Comparison of ENCODE assay signal across 9 mouse cellular contexts in the genomic region with DNA sequence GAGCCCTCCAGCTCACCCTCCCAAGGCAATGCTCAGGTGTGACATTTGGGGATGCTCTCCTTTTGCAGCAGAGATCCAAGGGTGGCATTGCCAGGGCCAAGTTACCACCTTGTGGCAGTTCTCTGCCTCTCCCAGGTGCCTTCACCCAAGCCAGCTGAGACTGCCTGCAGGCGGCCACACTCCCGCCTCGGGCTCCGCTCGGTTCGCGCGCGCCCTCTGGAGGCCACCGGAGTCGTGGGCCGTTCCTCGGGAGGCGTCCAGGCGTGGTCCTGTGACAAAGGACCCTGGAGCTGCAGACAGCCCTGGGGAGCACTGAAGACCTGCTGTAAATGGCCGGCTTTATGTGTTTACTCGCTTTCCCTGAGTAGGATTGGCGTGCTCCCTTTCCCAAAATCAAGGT. TPM values are rescaled to one million over a fixed set of nuclear protein-coding genes. Genes with fewer than 3 reads are reported as not detected.
DNase-seq lines count a peak whose midpoint lies in the region; ATAC-seq lines count a peak whose summit lies in the region.
"Had no signal": no experiment of that assay in that cellular context is flagged by ENCODE, and none has a peak within 500 bp of the region (broad histone marks: within the 10 kb centered on the region; RNA-seq: fewer than 3 reads in every experiment).

No protein-coding gene starts in this region.

- no peaks in the 10 kb centered on the region for H3K27me3 ChIP-seq in hindbrain, embryonic 15.5 days

- H3K9ac ChIP-seq in hindbrain, embryonic 15.5 days, result no peak overlapping the region

- no peak overlapping the region for H3K27ac ChIP-seq in hindbrain, embryonic 15.5 days (replicated peaks)
- H3K27ac ChIP-seq: macrophage had no signal

- peak; percentile 74; the same call in 1 of the 2 replicates for ATAC-seq in hindbrain, embryonic 15.5 days (ENCODE audit: low FRiP score, low read depth)

- H3K4me2 ChIP-seq in hindbrain, embryonic 15.5 days, result peak overlapping the region; percentile 27; the same call in 1 of the 2 replicates

- no peak overlapping the region for H3K4me3 ChIP-seq in hindbrain, embryonic 15.5 days

- H3K4me1 ChIP-seq in hindbrain, embryonic 15.5 days (replicated peaks), result peaks cover 6% of the 10 kb centered on the region; the same call in 1 of the 2 replicates

- DNase-seq in R1 (ENCODE audit: low read depth, low spot score), result peak; percentile 57
- peak; percentile 81 to 86 for DNase-seq in cerebellum, postnatal 14 days
- DNase-seq in gastrocnemius, adult 18-20 months (ENCODE audit: low spot score), result peak; percentile 74
- peak; percentile 75 to 88 for DNase-seq in layer of hippocampus, postnatal 25 days (ENCODE audit: extremely low spot score in 1 of 2, low spot score in 1 of 2)
- DNase-seq in lung, postnatal 4 days, result peak; percentile 86 to 90
- DNase-seq in retina, postnatal 7 days (ENCODE audit: low read depth, low spot score), result peak; percentile 52
- peak; percentile 73 for DNase-seq in urinary bladder, adult 2 months (ENCODE audit: low spot score)

- H3K36me3 ChIP-seq in hindbrain, embryonic 15.5 days, result no peaks in the 10 kb centered on the region

- whole genome bisulfite sequencing in hindbrain, embryonic 15.5 days, result 2% methylated on average over 18 of the region's 18 CpGs

- H3K9me3 ChIP-seq in hindbrain, embryonic 15.5 days, result no peaks in the 10 kb centered on the region

RNA-seq across cellular contexts. Expression of gene Coq7, which starts 14.5 kb away (rescaled TPM):
- total RNA-seq in gastrocnemius, adult 18-20 months (2021), result 10 to 100 TPM; 46.4 to 57.7 TPM
- 100 and 101 TPM in 2 replicates for polyA plus RNA-seq in hindbrain, embryonic 15.5 days (2015; fragmentation: Nextera tagmentation; extraction: Ambion mirVana)
- 10 to 100 TPM; 33.7 to 35.9 TPM for total RNA-seq in layer of hippocampus, postnatal 25 days (2021)
- polyA plus RNA-seq in urinary bladder, adult 2 months (2012; rRNA removed), result 64.4 and 72.4 TPM in 2 replicates

RNA-seq across cellular contexts. Expression of gene Itpripl2, which starts 26.9 kb away (rescaled TPM):
- total RNA-seq in gastrocnemius, adult 18-20 months (2021), result 1 to 10 TPM; 5.2 to 8.2 TPM
- 0.87 and 1.0 TPM in 2 replicates for polyA plus RNA-seq in hindbrain, embryonic 15.5 days (2015; fragmentation: Nextera tagmentation; extraction: Ambion mirVana)
- total RNA-seq in layer of hippocampus, postnatal 25 days (2021), result 1 to 10 TPM; 2.9 to 3.2 TPM
- 16.6 and 19.9 TPM in 2 replicates for polyA plus RNA-seq in urinary bladder, adult 2 months (2012; rRNA removed)
